Mouse (Mus musculus) CD4-positive, CD25-positive, alpha-beta regulatory T cell, adult 4 months (primary cell): ENCODE measurements at regions not wholly inside any gene's neighbourhood (a gene's known extent, or its start where the extent isn't known, plus 50 kb on each side); places are given as distances from the start of the nearest gene placed in this dataset.
"Not testable (repeated sequence)": the region's sequence is repeated elsewhere in the genome, so short reads cannot be mapped to it uniquely, and the experiment has no call there.

Experiments
- ATAC-seq: one replicate; pipeline ENCODE4 v1.8.0; 2017

DNA sequence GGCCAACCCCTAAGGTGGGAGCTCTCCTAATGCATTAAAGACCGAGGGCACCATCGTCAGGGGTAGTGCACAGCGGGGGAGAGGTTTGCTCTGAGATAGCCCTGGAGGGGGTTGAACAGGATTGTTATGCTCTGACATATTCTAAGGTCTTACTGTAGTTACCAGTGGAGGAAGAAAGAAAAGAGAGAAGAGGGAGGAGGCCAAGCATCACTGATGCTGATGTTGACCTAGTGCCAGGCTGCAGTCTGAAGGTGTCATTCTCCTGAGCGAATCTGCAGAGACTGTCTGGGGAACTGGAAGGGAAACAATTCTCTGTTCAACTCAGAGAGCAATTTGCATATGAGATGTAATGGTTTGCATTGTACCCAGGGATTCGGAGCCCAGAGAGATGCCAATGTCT is 139.4 kb upstream of the Zfp637 start:
- no peak for ATAC-seq

DNA sequence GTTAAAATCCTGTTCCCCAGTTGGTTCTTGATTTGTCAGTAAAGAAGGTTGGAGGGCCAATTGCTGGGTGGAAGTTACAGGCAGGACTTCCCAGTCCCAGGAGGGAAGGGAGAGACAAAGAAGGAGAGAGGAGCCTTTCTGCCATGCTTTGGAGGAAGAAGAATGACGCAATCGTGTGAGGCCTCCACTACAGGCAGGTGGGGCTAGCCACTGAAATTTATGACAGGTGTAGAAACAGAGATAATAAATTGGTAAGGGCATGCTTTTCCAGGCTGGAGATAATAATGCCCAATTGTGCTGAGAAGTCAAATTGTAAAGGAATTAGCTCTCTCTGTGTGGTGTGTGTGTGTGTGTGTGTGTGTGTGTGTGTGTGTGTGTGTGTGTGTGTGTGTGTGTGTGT is 135.0 kb upstream of the Zfp637 start:
- no peak for ATAC-seq

GRCm38 (mm10) chr6:117709212-117709611 is 131.8 kb upstream of the Zfp637 start:
- no peak for ATAC-seq

- ATAC-seq, result no peak
Measured at GRCm38 (mm10) chr6:117715056-117715777, 125.8 kb upstream of the Zfp637 start.

DNA sequence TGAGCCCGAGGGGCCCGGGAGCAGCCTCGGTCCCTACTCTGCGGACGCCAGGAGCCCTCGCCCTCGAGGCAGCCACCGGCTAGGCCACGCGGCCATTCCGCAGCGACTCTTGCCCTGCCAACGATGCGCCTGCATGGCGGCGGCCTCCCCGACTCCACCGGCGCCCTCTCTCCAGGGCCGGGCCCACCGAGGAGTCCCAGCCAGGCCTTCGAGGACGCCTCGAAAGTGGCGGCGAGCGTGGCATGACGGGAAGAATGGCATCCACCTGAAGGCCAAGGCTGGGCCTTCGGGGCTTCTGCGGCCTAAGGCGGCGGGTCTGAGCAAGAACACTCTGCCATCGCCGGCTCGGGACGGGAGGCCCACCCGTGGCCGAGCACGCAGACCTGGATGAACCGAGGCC is 124.6 kb upstream of the Zfp637 start:
- not testable (repeated sequence) for ATAC-seq

- not testable (repeated sequence) for ATAC-seq
Measured at GRCm38 (mm10) chr6:117752338-117752737, 88.6 kb upstream of the Zfp637 start.

DNA sequence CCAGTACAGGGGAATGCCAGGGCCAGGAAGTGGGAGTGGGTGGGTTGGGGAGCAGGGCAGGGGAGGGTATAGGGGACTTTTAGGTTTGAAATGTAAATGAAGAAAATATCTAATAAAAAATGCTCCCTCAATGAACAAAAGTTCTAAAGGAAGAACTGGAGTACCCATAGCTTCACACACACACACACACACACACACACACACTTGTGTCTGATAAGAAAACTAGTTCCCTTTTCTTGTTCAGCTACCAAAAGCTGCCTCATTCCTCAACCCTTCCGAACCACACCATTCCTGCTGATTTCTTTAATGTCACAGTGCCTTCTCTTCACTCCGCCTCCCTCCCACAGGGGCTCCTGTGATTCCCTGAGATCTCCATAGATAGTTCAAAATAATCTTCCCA is 85.3 kb upstream of the Zfp637 start:
- not testable (repeated sequence) for ATAC-seq

GRCm38 (mm10) chr6:117756176-117756575 is 84.8 kb upstream of the Zfp637 start:
- ATAC-seq, result no peak

- ATAC-seq, result not testable (repeated sequence)
Measured at GRCm38 (mm10) chr6:117758516-117758915, 82.5 kb upstream of the Zfp637 start.

DNA sequence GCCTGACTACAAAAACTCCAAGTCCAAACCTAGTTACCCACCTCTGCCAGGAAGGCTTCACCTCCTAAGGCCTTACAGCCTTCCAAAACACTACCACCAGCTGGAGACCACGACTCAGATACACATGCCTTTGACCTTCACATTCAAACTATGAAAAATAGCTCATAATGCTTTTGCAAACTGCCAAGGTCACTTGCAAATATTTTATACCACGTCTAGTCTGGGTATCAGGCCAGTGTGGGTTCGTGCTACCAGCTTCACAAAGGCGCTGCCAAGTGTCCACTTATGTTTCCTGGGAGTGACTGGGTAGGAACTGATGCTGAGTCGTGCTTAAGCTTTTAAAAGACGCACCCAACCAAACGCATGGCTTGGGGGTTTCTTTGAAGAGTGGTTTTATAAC is 69.5 kb upstream of the Zfp637 start:
- ATAC-seq, result no peak

DNA sequence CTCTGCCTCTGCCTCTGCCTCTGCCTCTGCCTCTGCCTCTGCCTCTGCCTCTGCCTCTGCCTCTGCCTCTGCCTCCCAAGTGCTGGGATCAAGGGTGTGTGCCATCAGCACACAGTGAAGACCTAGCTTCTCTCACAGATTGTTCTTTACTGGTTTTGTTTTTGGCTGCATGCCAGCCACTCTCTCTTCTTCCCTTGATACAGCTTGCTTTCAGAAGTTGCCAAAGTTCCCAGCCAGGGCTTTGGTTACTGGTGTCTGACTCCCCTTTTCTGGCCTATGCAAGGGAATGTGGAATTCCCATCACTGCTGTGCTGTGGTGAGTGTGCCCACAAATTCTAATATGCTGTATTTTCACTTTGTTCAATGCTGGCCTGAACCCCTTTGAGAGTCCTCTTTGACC is 68.6 kb upstream of the Zfp637 start:
- no peak for ATAC-seq

GRCm38 (mm10) chr6:117775304-117776050 is 65.5 kb upstream of the Zfp637 start:
- ATAC-seq, result no peak

DNA sequence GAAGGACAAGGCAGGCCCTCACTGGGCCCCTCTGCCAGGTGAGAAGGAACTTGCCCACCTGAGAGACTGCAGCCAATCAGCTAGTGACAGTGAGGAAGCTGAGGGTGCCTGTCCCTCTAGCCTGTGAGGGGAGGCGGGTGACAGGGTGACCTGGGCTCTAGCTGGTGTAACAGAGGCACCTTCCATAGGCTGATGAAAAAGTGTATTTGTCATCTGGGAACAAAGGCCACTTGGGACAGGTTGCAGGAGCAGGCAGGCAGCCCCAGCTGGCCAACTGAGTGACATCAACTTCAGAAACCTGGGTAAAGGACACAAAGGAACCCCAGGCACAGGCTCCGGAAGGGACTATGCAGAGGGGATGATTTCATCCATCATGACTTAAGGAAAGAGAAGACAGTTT is 63.0 kb upstream of the Zfp637 start:
- no peak for ATAC-seq

DNA sequence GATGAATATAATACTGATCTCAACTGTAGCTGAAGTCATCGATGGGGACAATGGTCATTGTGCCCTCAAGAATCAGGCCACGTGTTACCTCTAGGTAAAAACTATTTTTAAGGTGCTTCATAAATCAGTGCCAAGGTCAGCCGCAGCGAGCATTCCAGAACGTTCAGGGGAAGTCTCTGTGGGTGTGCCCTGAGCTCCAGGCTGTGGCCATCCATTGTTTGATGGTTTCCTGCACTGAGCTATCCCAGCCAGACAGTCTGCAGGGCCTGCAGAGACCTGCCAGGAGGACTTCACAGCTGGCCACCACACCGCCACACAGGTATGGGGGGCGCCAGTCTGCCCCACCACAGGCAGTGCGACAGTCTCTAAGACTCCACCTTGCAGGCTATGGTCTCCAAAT is 62.5 kb upstream of the Zfp637 start:
- no peak for ATAC-seq

- ATAC-seq, result no peak
Measured at GRCm38 (mm10) chr6:117779020-117779419, 62.0 kb upstream of the Zfp637 start.

DNA sequence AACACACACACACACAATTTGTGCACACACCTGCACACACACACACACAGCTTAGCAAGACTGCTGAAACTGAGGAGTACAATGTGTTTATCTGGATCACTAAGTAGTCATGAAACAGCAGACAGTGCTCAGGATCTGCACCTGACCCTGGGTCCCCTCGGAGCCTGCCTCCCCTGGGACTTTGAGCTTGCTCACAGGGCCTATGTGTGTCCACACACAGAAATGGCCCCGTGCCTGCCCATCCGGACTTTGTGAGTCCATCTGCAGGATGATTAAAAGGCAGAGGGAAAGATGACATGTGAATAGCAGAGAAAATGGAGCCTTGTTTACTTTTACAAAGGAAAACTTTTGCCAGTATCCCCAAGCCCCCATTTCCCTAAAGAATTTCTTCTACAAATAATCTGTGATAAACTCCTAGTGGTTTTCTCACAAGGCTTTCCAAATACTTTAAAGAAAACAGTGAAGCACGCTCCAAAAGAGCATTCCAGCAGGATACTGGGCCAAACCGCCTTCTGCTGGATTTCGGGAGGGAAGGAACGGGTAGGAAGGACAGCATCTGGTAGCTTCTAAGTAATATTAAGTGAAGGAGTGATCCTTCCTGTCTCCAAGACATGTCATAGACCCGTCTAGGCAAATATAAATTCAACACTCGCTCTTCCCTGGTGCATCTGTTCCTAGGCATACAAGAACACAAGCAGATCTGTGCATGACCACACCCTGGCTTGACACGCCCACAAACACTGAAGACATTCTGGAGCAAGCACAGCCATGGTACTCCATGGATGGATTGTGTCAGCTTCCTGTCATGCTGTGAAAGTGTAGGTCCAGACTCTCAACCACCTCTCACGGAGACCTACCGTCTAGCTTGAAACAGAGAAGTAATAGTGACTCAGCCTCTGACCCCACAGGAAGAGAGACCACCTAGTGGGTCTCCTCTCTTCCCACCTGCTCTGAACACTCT is 52.1 kb upstream of the Zfp637 start:
- ATAC-seq, result no peak

DNA sequence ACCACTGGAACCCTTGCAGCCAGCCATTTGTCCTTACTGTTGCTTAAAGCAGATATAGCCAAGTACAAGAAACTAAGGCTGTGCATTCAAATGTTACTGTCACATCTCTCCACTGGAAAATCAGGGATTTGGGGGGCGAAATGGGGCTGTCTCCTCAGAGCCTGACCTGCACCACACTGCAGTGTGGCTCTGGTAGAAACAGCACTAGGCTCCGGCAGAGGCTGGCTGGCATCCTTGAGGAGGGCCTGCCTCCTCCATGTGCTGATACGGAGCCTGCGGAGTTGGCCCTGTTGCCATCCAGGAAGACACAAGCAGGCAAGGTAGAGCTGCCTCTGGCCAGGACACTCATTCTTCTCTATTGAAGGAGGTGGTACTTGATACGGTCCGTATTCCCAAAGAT is 50.4 kb upstream of the Zfp637 start:
- ATAC-seq, result no peak
